Mouse (Mus musculus): ENCODE data around the gene Apol9b.

The Apol9b gene

GRCm38 (mm10) chr15:77745081-77745480 is 16.2 kb downstream of the Apol9b start:
- DNase-seq (ENCODE audit: low read depth in 2 of 2, low spot score in 2 of 2): no peak

- no peak for DNase-seq (ENCODE audit: low read depth in 2 of 2, low spot score in 2 of 2)
These were observed 17.5 kb downstream of the Apol9b start for GRCm38 (mm10) chr15:77746326-77746725.

GRCm38 (mm10) chr15:77748414-77748813 is 19.6 kb downstream of the Apol9b start:
- no peak for DNase-seq (ENCODE audit: low read depth in 2 of 2, low spot score in 2 of 2)

- DNase-seq (ENCODE audit: low read depth in 2 of 2, low spot score in 2 of 2): no peak
These were observed 20.9 kb downstream of the Apol9b start for GRCm38 (mm10) chr15:77749717-77750116.

- DNase-seq (ENCODE audit: low read depth in 2 of 2, low spot score in 2 of 2): peak; percentile 53 to 68
These were observed 21.6 kb downstream of the Apol9b start for GRCm38 (mm10) chr15:77750461-77750860.

- no peak for DNase-seq (ENCODE audit: low read depth in 2 of 2, low spot score in 2 of 2)
These were observed 23.6 kb downstream of the Apol9b start for GRCm38 (mm10) chr15:77752443-77752842.

- no peak for DNase-seq (ENCODE audit: low read depth in 2 of 2, low spot score in 2 of 2)
These were observed 26.3 kb downstream of the Apol9b start for GRCm38 (mm10) chr15:77755132-77755531.

- no peak for DNase-seq (ENCODE audit: low read depth in 2 of 2, low spot score in 2 of 2)
These were observed 27.2 kb downstream of the Apol9b start for GRCm38 (mm10) chr15:77756081-77756480.

- DNase-seq (ENCODE audit: low read depth in 2 of 2, low spot score in 2 of 2): peak; percentile 70 to 75
These were observed 28.0 kb downstream of the Apol9b start, which contains the start of gene Apol8 for GRCm38 (mm10) chr15:77756848-77757247. Gene Apol8, minus strand, starts transcription at chr15:77757003.

- no peak for DNase-seq (ENCODE audit: low read depth in 2 of 2, low spot score in 2 of 2)
These were observed 28.9 kb downstream of the Apol9b start for GRCm38 (mm10) chr15:77757586-77758226.

GRCm38 (mm10) chr15:77760037-77760436 is 31.2 kb downstream of the Apol9b start:
- no peak for DNase-seq (ENCODE audit: low read depth in 2 of 2, low spot score in 2 of 2)

GRCm38 (mm10) chr15:77761083-77761482 is 32.2 kb downstream of the Apol9b start:
- no peak for DNase-seq (ENCODE audit: low read depth in 2 of 2, low spot score in 2 of 2)

GRCm38 (mm10) chr15:77761561-77762380 is 32.9 kb downstream of the Apol9b start:
- peak; percentile 55 to 64 for DNase-seq (ENCODE audit: low read depth in 2 of 2, low spot score in 2 of 2)

GRCm38 (mm10) chr15:77763050-77763449 is 34.2 kb downstream of the Apol9b start:
- no peak for DNase-seq (ENCODE audit: low read depth in 2 of 2, low spot score in 2 of 2)

- DNase-seq (ENCODE audit: low read depth in 2 of 2, low spot score in 2 of 2): no peak
These were observed 34.9 kb downstream of the Apol9b start for GRCm38 (mm10) chr15:77763702-77764101.

- DNase-seq (ENCODE audit: low read depth in 2 of 2, low spot score in 2 of 2): no peak
These were observed 35.7 kb downstream of the Apol9b start for GRCm38 (mm10) chr15:77764391-77765006.

GRCm38 (mm10) chr15:77765484-77766093 is 36.8 kb downstream of the Apol9b start:
- DNase-seq (ENCODE audit: low read depth in 2 of 2, low spot score in 2 of 2): no peak

GRCm38 (mm10) chr15:77766981-77767380 is 38.1 kb downstream of the Apol9b start:
- no peak for DNase-seq (ENCODE audit: low read depth in 2 of 2, low spot score in 2 of 2)

- no peak for DNase-seq (ENCODE audit: low read depth in 2 of 2, low spot score in 2 of 2)
These were observed 41.5 kb downstream of the Apol9b start for GRCm38 (mm10) chr15:77770341-77770740.

- no peak for DNase-seq (ENCODE audit: low read depth in 2 of 2, low spot score in 2 of 2)
These were observed 42.1 kb downstream of the Apol9b start for GRCm38 (mm10) chr15:77770942-77771341.

- no peak for DNase-seq (ENCODE audit: low read depth in 2 of 2, low spot score in 2 of 2)
These were observed 44.5 kb downstream of the Apol9b start for GRCm38 (mm10) chr15:77773099-77773915.
